In genomic region chr9:66243240-66243639, GRCm38 (mm10) we compare ENCODE assay signal across 14 mouse cellular contexts.
DNase-seq lines count a peak whose midpoint lies in the region; ATAC-seq and TF ChIP-seq lines count a peak whose summit lies in the region.
"Had no signal": no experiment of that assay in that cellular context is flagged by ENCODE, and none has a peak within 500 bp of the region (broad histone marks: within the 10 kb centered on the region; RNA-seq: fewer than 3 reads in every experiment).

No protein-coding gene starts in this region.

- H3K9ac ChIP-seq in heart, adult 2 months (ENCODE audit: low read depth, low read length), result no peak overlapping the region
- H3K9ac ChIP-seq: hindbrain, embryonic 14.5 days; neural tube, embryonic 13.5 days had no signal

- peaks cover 5% of the 10 kb centered on the region for H3K36me3 ChIP-seq in heart, adult 2 months (ENCODE audit: control insufficient read depth, insufficient read depth, low read length)
- H3K36me3 ChIP-seq in heart, embryonic 10.5 days, result no peaks in the 10 kb centered on the region
- H3K36me3 ChIP-seq in testis, adult 2 months (ENCODE audit: control insufficient read depth, insufficient read depth, low read length), result no peaks in the 10 kb centered on the region
- H3K36me3 ChIP-seq: neural tube, embryonic 13.5 days had no signal

- no peak overlapping the region for H3K4me3 ChIP-seq in heart, adult 2 months
- H3K4me3 ChIP-seq in heart, embryonic 10.5 days, result no peak overlapping the region
- H3K4me3 ChIP-seq in testis, adult 2 months (ENCODE audit: control insufficient read depth, low read depth, low read length), result peak overlapping the region; percentile 6; the same call in 1 of the 2 replicates
- H3K4me3 ChIP-seq: neural tube, embryonic 13.5 days had no signal

- TF ChIP-seq EP300 in heart, adult 2 months (IDR thresholded peaks at IDR 0.05; ENCODE audit: insufficient read depth, low read depth, low read length), result 0 out of 2 replicates have a peak, but pooled peaks have one; percentile 44

- H3K4me1 ChIP-seq in heart, adult 2 months (ENCODE audit: control insufficient read depth, insufficient read depth, low read length), result peaks cover 36% of the 10 kb centered on the region
- H3K4me1 ChIP-seq in heart, embryonic 10.5 days, result peaks cover 43% of the 10 kb centered on the region
- H3K4me1 ChIP-seq in testis, adult 2 months (ENCODE audit: control insufficient read depth, insufficient read depth, low read length), result no peaks in the 10 kb centered on the region; the same call in 1 of the 2 replicates
- H3K4me1 ChIP-seq: neural tube, embryonic 13.5 days had no signal

- no peaks in the 10 kb centered on the region for H3K9me3 ChIP-seq in heart, embryonic 10.5 days
- H3K9me3 ChIP-seq: neural tube, embryonic 13.5 days had no signal

- TF ChIP-seq CTCF in heart, adult 2 months (IDR thresholded peaks at IDR 0.05), result 0 out of 2 replicates have a peak, but pooled peaks have one; percentile 17
- TF ChIP-seq CTCF in testis, adult 2 months (IDR thresholded peaks at IDR 0.05; ENCODE audit: control insufficient read depth, insufficient read depth, insufficient replicate concordance, low read depth, low read length), result 0 out of 2 replicates have a peak, but pooled peaks have one; percentile 9

- TF ChIP-seq POLR2A in heart, adult 2 months (IDR thresholded peaks at IDR 0.05; ENCODE audit: insufficient read depth, low read depth, low read length), result no peak
- no peak for TF ChIP-seq POLR2A in testis, adult 2 months (IDR thresholded peaks at IDR 0.05; ENCODE audit: control insufficient read depth, low read depth, low read length)

- H3K27ac ChIP-seq in heart, adult 2 months, result peak overlapping the region; percentile 67
- no peak overlapping the region for H3K27ac ChIP-seq in heart, embryonic 10.5 days
- H3K27ac ChIP-seq in testis, adult 2 months (ENCODE audit: control insufficient read depth, insufficient read depth, low read depth, low read length), result no peak overlapping the region
- H3K27ac ChIP-seq: hindbrain, embryonic 14.5 days; neural tube, embryonic 13.5 days had no signal

- no peaks in the 10 kb centered on the region for H3K79me2 ChIP-seq in heart, adult 2 months (replicated peaks; ENCODE audit: control insufficient read depth, insufficient read depth, low read length)

- no peak for ATAC-seq in erythroid progenitor cell, adult 5-6 weeks (replicated peaks; ENCODE audit: low FRiP score, poor library complexity, severe bottlenecking)
- ATAC-seq: intestine, embryonic 16.5 days had no signal

- intact Hi-C loops in heart, adult 2 months (cut with DNase I), result loop anchor here (2.0 kb wide), 1 partner anchor 30 kb away; no protein-coding TSS in a partner anchor
- intact Hi-C loops in heart, postnatal 36 days (cut with DNase I), result loop anchor here (2.0 kb wide), 1 partner anchor 84 kb away; the partner anchor contains the start of gene Dapk2

- peak; percentile 54 to 64 for DNase-seq in heart, adult 2 months
- no peak for DNase-seq in heart, embryonic 10.5 days (ENCODE audit: low spot score)
- DNase-seq in testis, postnatal 14 days (ENCODE audit: low spot score), result no peak
- DNase-seq in heart, postnatal 36 days, result peak; percentile 36 to 45
- DNase-seq in ovary, adult 18-20 months (ENCODE audit: low spot score), result no peak
- DNase-seq: adrenal gland, adult 2 months; cerebellum, adult 8-10 months; layer of hippocampus, adult 9-11 months; lung, adult 18-20 months had no signal

- WGBS in heart, adult 2 months, result 50% methylated on average over 4 of the region's 4 CpGs
- 65% methylated on average over 4 of the region's 4 CpGs for WGBS in heart, embryonic 10.5 days

- H3K27me3 ChIP-seq in heart, adult 2 months (ENCODE audit: control insufficient read depth, insufficient read depth, low read length), result no peaks in the 10 kb centered on the region
- no peaks in the 10 kb centered on the region for H3K27me3 ChIP-seq in heart, embryonic 10.5 days (ENCODE audit: insufficient read depth, poor library complexity, severe bottlenecking)
- H3K27me3 ChIP-seq in testis, adult 2 months (ENCODE audit: control insufficient read depth, insufficient read depth, low read length), result no peaks in the 10 kb centered on the region
- H3K27me3 ChIP-seq: neural tube, embryonic 13.5 days had no signal

Comparison
In these comparisons a context has a peak if more than half of its experiments do, and no peak if none do; other contexts are left out.
1. DNase-seq: peak in heart, adult 2 months (2 of 2) and heart, postnatal 36 days (2 of 2); none in heart, embryonic 10.5 days (single experiment), testis, postnatal 14 days (single experiment) and ovary, adult 18-20 months (single experiment).